Mouse (Mus musculus) embryonic fibroblast, embryonic 13.5 days (primary cell): ENCODE results near the gene Nos2. TPM values are rescaled to one million over a fixed set of nuclear protein-coding genes. Genes with fewer than 3 reads are reported as not detected.
"Not testable (repeated sequence)": the region's sequence is repeated elsewhere in the genome, so short reads cannot be mapped to it uniquely, and the experiment has no call there.

Experiments
- H3K27ac ChIP-seq: 2 replicates; pipeline ENCODE4 v1.5.1; 2012; ENCODE audit warnings: low read length, control low read depth, inconsistent platforms; ENCODE audit not compliant: insufficient read depth
- H3K4me1 ChIP-seq: 2 replicates; pipeline ENCODE4 v1.6.1; 2011; ENCODE audit warnings: low read length; ENCODE audit not compliant: control insufficient read depth, insufficient read depth
- H3K4me3 ChIP-seq: 2 replicates; pipeline ENCODE4 v1.5.1; 2011; ENCODE audit warnings: mild to moderate bottlenecking, control low read depth, low read length; ENCODE audit not compliant: insufficient read depth
- CTCF ChIP-seq: IDR thresholded peaks from 2 replicates; pipeline ENCODE4 v1.5.1; 2011; ENCODE audit warnings: mild to moderate bottlenecking, control low read depth, low read length, moderate library complexity, borderline replicate concordance; ENCODE audit not compliant: insufficient read depth
- POLR2A ChIP-seq: IDR thresholded peaks from 2 replicates; pipeline ENCODE4 v1.6.1; 2011; ENCODE audit warnings: low read depth, mild to moderate bottlenecking, control low read depth, low read length, moderate library complexity
- polyA plus RNA-seq: library from polyadenylated mRNA; stranded (reverse); fragments of >200 nt; gene quantifications from 2 replicates; pipeline ENCODE4 v1.2.4, GENCODE M21; 2011; ENCODE audit warnings: low read depth; ENCODE audit not compliant: missing spikeins, insufficient read length

Nos2 gene
- polyA plus RNA-seq, 1 experiment, result not detected

DNA sequence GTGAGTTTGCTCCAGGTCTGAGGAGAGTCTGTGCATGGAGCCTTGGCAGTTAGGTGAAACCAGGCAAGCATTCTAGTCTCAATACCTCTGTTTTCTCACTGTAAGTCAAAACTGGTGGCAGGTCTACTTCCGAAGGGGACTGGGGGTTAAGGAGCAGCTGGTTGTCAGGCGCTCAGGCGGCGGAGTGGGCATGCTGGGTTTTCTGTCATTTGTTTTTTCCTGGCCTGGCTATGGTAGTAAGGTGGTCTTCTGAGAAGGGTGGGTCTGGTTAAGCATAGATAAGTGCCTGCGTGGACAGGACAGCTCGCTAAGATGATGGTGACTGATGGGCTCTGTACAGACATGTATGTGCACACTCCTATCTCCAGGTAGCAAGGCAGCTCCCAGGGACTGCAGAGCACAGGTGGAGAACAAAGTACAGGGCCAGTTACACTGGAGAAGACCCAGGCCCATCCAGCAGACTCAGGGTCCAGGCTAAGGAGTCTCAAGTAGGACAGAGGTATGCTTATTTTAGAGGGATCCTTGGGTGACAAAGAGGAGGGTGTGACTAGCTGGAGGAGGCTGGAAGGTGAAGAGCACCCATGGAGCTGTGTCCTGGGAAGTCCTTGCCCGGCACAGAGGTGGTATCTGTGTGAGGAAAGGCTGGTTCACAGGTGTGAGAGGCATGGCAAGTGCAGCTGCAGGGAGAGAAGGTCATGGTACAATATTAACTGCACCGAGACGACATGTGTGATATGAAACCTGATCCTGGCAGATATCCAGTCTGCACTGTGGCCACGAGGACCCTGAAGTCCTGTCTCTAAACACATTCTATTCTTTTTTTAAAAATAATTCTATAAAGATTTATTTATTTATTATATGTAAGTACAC lies 83.4 kb downstream of the Nos2 start:
- H3K4me1 ChIP-seq, result no peaks in the 10 kb centered on the region
- no peak overlapping the region for H3K27ac ChIP-seq
- no peak overlapping the region for H3K4me3 ChIP-seq
- TF ChIP-seq POLR2A (no peak), CTCF (no peak)

DNA sequence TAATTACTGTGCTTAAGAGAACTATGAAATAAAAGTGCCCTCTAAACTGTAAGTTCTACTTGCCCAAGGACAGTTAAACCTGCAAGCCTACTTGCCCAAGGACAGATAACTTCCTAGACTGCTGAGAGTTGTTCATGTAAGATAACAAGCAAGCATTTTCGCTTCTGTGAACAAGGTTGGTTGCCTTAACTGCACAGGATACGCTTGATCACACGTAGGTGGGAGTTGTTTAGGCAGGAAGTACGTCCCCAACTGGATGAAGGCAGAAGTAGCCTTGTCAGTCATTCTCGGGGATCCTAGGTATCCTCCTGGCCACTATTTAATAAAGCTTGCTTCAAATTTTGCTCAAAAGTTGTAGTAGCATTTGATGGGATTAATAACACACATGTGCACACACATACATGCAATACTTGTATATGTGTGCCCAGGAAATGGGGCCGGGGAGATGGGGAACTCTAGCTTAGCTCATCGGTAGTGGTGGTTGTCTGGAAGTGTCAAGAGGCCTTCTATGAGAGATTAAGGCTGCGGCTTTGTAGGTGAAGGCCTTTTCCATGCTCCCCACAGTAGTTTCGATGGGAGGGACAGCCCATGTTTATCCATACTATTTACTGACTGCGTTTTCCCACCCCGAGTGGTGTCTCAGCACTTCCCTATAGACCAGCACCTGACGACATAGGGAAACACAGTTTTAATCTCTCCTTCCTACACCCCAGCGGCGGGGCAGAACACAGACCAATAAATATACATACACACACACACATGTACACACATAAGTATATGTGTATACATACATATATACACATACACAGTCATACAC lies 85.2 kb downstream of the Nos2 start:
- no peak for TF ChIP-seq CTCF
- TF ChIP-seq POLR2A, result no peak
- no peak overlapping the region for H3K4me3 ChIP-seq

DNA sequence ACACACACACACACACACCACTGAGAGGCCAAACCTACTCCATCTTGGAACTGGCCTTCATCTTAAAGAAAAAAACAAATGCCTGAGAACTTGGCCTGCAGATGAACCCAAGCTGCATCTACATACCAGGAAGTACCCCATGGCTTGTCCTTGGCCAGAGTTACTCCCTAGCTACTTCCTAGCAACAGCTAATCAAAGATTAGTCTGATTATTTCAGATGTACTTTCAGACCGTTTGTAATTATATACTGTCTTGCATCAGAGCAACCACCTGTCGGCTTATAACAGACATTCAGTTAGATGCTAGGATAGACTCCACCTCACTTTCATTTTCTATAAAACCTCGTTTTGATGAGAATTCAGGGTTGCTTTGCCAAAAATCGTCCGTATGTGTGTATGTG lies 85.8 kb downstream of the Nos2 start:
- H3K4me1 ChIP-seq, result no peaks in the 10 kb centered on the region
- H3K27ac ChIP-seq, result no peak overlapping the region
- no peak overlapping the region for H3K4me3 ChIP-seq
- TF ChIP-seq CTCF, result no peak
- TF ChIP-seq POLR2A, result no peak

More for the DNA sequence above, 85.2 kb downstream of the Nos2 start:
- Histone ChIP-seq H3K4me1 (no peaks in the 10 kb centered on the region), H3K27ac (no peak overlapping the region)

DNA sequence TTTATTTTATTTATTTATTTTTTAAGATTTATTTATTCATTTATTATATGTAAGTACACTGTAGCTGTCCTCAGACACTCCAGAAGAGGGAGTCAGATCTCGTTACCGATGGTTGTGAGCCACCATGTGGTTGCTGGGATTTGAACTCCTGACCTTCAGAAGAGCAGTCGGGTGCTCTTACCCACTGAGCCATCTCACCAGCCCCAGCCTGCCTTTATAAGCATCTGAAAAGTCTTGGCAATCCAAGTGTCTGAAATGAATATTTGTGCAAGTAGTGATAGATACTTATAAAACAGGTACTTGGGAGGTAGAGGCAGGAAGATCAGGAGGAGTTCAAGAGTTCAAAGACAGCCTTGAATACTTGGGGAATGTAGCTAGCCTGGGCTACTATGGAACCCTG lies 86.8 kb downstream of the Nos2 start:
- H3K4me1 ChIP-seq, H3K27ac ChIP-seq: not testable (repeated sequence)

DNA sequence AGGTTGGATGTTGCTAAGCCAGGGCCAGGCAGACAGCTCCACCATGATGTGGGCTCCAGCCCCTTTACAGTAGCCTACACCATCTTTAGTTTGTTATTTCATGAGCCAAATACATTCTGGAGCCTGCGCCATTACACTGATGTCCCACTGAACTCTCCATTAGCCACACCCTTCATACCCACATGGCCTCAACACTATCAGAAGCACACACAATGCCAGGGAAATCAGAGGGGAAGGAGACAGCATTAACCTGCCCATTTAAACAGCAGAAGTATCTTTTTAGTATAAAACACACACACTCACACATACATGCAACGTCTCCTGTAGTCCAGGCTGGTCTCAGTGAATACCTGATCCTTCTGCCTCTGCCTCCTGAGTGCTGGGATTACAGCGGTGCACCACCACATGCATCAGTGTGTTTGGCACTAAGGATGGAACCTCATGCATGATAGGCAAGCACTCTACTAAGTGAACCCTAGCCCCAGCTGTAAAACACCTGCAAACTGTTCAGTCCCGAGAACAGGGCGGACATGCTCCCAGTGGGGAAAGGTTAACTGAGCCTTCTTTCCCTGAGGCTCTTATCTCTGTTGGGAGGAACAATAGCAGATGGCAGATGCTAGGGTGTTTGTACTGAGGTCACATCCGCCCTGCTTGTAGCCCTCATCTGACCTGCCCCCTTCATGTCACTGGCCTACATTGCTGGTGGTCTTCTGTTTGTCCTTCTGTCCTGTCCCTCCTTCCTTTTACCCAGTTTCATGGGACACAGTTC lies 87.6 kb downstream of the Nos2 start:
- Histone ChIP-seq H3K4me3 (no peak overlapping the region), H3K27ac (no peak overlapping the region), H3K4me1 (no peaks in the 10 kb centered on the region)
- no peak for TF ChIP-seq POLR2A
- TF ChIP-seq CTCF, result no peak

More for the DNA sequence above, 86.8 kb downstream of the Nos2 start:
- not testable (repeated sequence) for H3K4me3 ChIP-seq

DNA sequence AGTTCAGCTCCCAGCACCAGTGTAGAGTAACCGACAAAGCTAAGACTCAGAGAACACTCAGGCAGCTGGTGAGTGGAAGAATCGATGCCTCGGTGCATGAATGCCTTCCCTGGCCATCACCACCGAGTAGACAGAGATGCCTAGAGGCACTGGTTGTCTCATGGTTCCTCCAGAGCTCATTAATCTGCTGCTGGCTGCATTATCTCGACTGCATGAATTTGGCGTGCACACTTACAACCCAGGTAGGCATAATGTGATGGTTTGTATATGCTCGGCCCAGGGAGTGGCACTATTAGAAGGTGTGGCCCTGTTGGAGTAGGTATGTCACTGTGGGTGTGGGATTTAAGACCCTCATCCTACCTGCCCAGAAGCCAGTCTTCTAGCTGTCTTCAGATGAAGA lies 88.3 kb downstream of the Nos2 start:
- Histone ChIP-seq H3K4me1 (no peaks in the 10 kb centered on the region), H3K4me3 (no peak overlapping the region), H3K27ac (no peak overlapping the region)
- TF ChIP-seq POLR2A, result no peak
- no peak for TF ChIP-seq CTCF

Other genes with a start within 250 kb of the Nos2 start
- 13.5 and 13.8 TPM in 2 replicates for gene Nlk, start 223.4 kb upstream of the Nos2 start, polyA plus RNA-seq
- 14.7 and 16.2 TPM in 2 replicates for gene Ccnq, start 169.1 kb upstream of the Nos2 start, polyA plus RNA-seq
- 3.8 and 5.4 TPM in 2 replicates for gene Lyrm9, start 94.2 kb upstream of the Nos2 start, polyA plus RNA-seq
- gene Lgals9, start 64.2 kb downstream of the Nos2 start, polyA plus RNA-seq, result 59.6 and 71.3 TPM in 2 replicates
- gene Ksr1, start 225.6 kb downstream of the Nos2 start, polyA plus RNA-seq, result 3.4 and 3.9 TPM in 2 replicates